Mouse (Mus musculus) neural tube, embryonic 15.5 days (tissue): Measurements from ENCODE around the gene Duox2. TPM values are rescaled to one million over a fixed set of nuclear protein-coding genes. Genes with fewer than 3 reads are reported as not detected.

ENCODE experiments used
- ATAC-seq: fragments of 200-750 bp; cut with Nextera tagmentation; 2 replicates; pipeline ENCODE4 v1.8.0; 2017; ENCODE audit warnings: mild to moderate bottlenecking, moderate TSS enrichment, moderate library complexity; ENCODE audit not compliant: low FRiP score
- H3K27ac ChIP-seq: fragments of 300-500 bp; sonication (generic); replicated peaks from 2 replicates; pipeline ENCODE4 v1.5.1; 2015; ENCODE audit warnings: mild to moderate bottlenecking, inconsistent platforms
- H3K27me3 ChIP-seq: fragments of 300-500 bp; sonication (generic); replicated peaks from 2 replicates; pipeline ENCODE4 v1.6.1; 2015; ENCODE audit warnings: inconsistent platforms
- H3K36me3 ChIP-seq: fragments of 300-500 bp; sonication (generic); 2 replicates; pipeline ENCODE4 v1.6.1; 2015; ENCODE audit warnings: inconsistent platforms
- H3K4me1 ChIP-seq: fragments of 300-500 bp; sonication (generic); 2 replicates; pipeline ENCODE4 v1.6.1; 2015; ENCODE audit warnings: inconsistent platforms
- H3K4me2 ChIP-seq: fragments of 300-500 bp; sonication (generic); 2 replicates; pipeline ENCODE4 v1.6.1; 2015; ENCODE audit warnings: inconsistent platforms, mild to moderate bottlenecking, moderate library complexity
- H3K4me3 ChIP-seq: fragments of 300-500 bp; sonication (generic); replicated peaks from 2 replicates; pipeline ENCODE4 v1.5.1; 2015; ENCODE audit warnings: mild to moderate bottlenecking, inconsistent platforms
- H3K9ac ChIP-seq: fragments of 300-500 bp; sonication (generic); replicated peaks from 2 replicates; pipeline ENCODE4 v1.6.1; 2015; ENCODE audit warnings: mild to moderate bottlenecking, inconsistent platforms
- H3K9me3 ChIP-seq: fragments of 300-500 bp; sonication (generic); replicated peaks from 2 replicates; pipeline ENCODE4 v1.6.1; 2016; ENCODE audit warnings: inconsistent platforms
- WGBS: fragments of 180-500 bp; shearing (Covaris S2); methylation state at CpG from one replicate; pipeline ENCODE4 v1.1.7; 2015; ENCODE audit warnings: mixed read lengths; 5-methylcytosine and 5-hydroxymethylcytosine counted together
- polyA plus RNA-seq: library from polyadenylated mRNA; unstranded; fragments of >200 nt; fragmentation: Nextera tagmentation; extraction: Ambion mirVana; gene quantifications from 2 replicates; pipeline ENCODE4 v1.2.1, GENCODE M21; 2015

The Duox2 gene
- polyA plus RNA-seq, 1 experiment from 2014 or later: 0.12 TPM

- H3K4me1 ChIP-seq: peaks cover 11% of the 10 kb centered on the region; the same call in 1 of the 2 replicates
- H3K27me3 ChIP-seq: no peaks in the 10 kb centered on the region
- peak overlapping the region; percentile 85 for H3K4me2 ChIP-seq
- ATAC-seq: peak; percentile 62
- H3K9ac ChIP-seq: peak overlapping the region; percentile 57
- 4% methylated on average over 26 of the region's 26 CpGs for WGBS
- H3K27ac ChIP-seq: peak overlapping the region; percentile 82
- H3K36me3 ChIP-seq: no peaks in the 10 kb centered on the region
- H3K4me3 ChIP-seq: peak overlapping the region; percentile 62
- no peaks in the 10 kb centered on the region for H3K9me3 ChIP-seq
These were observed 64.3 kb downstream of the Duox2 start for GRCm38 (mm10) chr2:122233759-122234557.

DNA sequence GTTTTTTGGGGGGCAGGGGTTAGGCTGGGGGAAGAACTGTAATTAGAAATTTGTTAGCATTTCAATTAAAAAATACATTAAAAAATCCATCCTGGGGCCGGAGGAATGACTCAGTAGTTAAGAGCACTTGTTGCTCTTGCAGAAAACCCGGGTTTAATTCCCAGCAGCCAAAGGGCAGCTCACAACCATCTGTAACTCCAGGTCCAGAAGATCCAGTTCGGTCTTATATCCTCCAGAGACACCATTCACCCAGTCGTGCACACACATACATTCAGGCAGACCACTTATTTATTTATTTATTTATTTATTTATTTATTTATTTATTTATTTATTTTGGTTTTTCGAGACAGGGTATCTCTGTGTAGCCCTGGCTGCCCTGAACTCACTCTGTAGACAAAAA, 64.9 kb downstream of the Duox2 start:
- H3K4me1 ChIP-seq: peaks cover 11% of the 10 kb centered on the region; the same call in 1 of the 2 replicates
- no peaks in the 10 kb centered on the region for H3K36me3 ChIP-seq
- peak overlapping the region; percentile 85 for H3K4me2 ChIP-seq
- no peak overlapping the region for H3K27ac ChIP-seq
- no peaks in the 10 kb centered on the region for H3K27me3 ChIP-seq
- H3K9me3 ChIP-seq: no peaks in the 10 kb centered on the region
- no peak overlapping the region for H3K9ac ChIP-seq
- peak overlapping the region; percentile 62 for H3K4me3 ChIP-seq
- peak; percentile 0; the same call in 1 of the 2 replicates for ATAC-seq
- 62% methylated on average over 5 of the region's 5 CpGs for WGBS

- no peak overlapping the region for H3K27ac ChIP-seq
- H3K4me3 ChIP-seq: no peak overlapping the region
- peaks cover 11% of the 10 kb centered on the region; the same call in 1 of the 2 replicates for H3K4me1 ChIP-seq
- H3K9ac ChIP-seq: no peak overlapping the region
- no peaks in the 10 kb centered on the region for H3K27me3 ChIP-seq
- no peaks in the 10 kb centered on the region for H3K9me3 ChIP-seq
- H3K4me2 ChIP-seq: no peak overlapping the region
- no peaks in the 10 kb centered on the region for H3K36me3 ChIP-seq
- 70% methylated on average over 9 of the region's 9 CpGs for WGBS
- no peak for ATAC-seq
These were observed 66.6 kb downstream of the Duox2 start for GRCm38 (mm10) chr2:122231616-122232015.

GRCm38 (mm10) chr2:122230395-122230794, 67.9 kb downstream of the Duox2 start:
- ATAC-seq: no peak
- Histone ChIP-seq H3K36me3 (no peaks in the 10 kb centered on the region), H3K27ac (no peak overlapping the region), H3K27me3 (no peaks in the 10 kb centered on the region), H3K9ac (no peak overlapping the region), H3K4me1 (peaks cover 11% of the 10 kb centered on the region; the same call in 1 of the 2 replicates), H3K9me3 (no peaks in the 10 kb centered on the region), H3K4me2 (no peak overlapping the region), H3K4me3 (no peak overlapping the region)
- WGBS: 86% methylated on average over 6 of the region's 6 CpGs

Other genes starting within 250 kb of the Duox2 start
- gene Spg11, start 180.1 kb downstream of the Duox2 start, polyA plus RNA-seq: 5.8 and 6.6 TPM in 2 replicates
- gene B2m, start 150.8 kb downstream of the Duox2 start, polyA plus RNA-seq: 138 and 290 TPM in 2 replicates
- gene Trim69, start 137.7 kb downstream of the Duox2 start, polyA plus RNA-seq: not detected in 2 replicates
- gene Patl2, start 112.3 kb downstream of the Duox2 start, polyA plus RNA-seq: 0.09 TPM in 1 of 2 replicates, not detected in the other
- gene Terb2, start 112.2 kb downstream of the Duox2 start, polyA plus RNA-seq: not detected in 2 replicates
- gene Sord, start 63.7 kb downstream of the Duox2 start, polyA plus RNA-seq: 21.4 and 41.7 TPM in 2 replicates
- 0.52 and 0.56 TPM in 2 replicates for gene Duoxa2, start 451 bp upstream of the Duox2 start, polyA plus RNA-seq
- gene Duoxa1, start 15.3 kb upstream of the Duox2 start, polyA plus RNA-seq: 0.17 and 1.2 TPM in 2 replicates
- gene Duox1, start 17.2 kb upstream of the Duox2 start, polyA plus RNA-seq: 0.10 and 0.27 TPM in 2 replicates
- 11.2 and 12.0 TPM in 2 replicates for gene Shf, start 70.7 kb upstream of the Duox2 start, polyA plus RNA-seq
- 3.1 TPM in 1 of 2 replicates, not detected in the other for gene Slc28a2, start 128.0 kb upstream of the Duox2 start, polyA plus RNA-seq
- not detected in 2 replicates for gene Gm14085, start 186.5 kb upstream of the Duox2 start, polyA plus RNA-seq